Mouse (Mus musculus) hematopoietic stem cell, adult 5-6 weeks (primary cell): ENCODE data around the gene Tcaf3. TPM values are rescaled to one million over a fixed set of nuclear protein-coding genes. Genes with fewer than 3 reads are reported as not detected.

ENCODE experiments used
- ATAC-seq, 2 experiments: fragments of 125-278 bp in 1 of 2; replicated peaks in 1 of 2; 2 replicates each; pipeline ENCODE4 v1.8.0; 2016 to 2017; ENCODE audit warnings: inconsistent platforms in 2 of 2, mild to moderate bottlenecking in 2 of 2, moderate number of reproducible peaks in 2 of 2, low read depth in 1 of 2, moderate TSS enrichment in 1 of 2; ENCODE audit not compliant: low FRiP score in 2 of 2, poor library complexity in 2 of 2, severe bottlenecking in 2 of 2, insufficient read depth in 1 of 2, low TSS enrichment in 1 of 2
- total RNA-seq: library from RNA; stranded (forward); fragments of 172-1452, 232-1000 nt; gene quantifications from 2 replicates; pipeline ENCODE4 v1.2.3, GENCODE M21; 2017

Tcaf3 gene
- total RNA-seq, 1 experiment from 2014 or later: not detected

DNA sequence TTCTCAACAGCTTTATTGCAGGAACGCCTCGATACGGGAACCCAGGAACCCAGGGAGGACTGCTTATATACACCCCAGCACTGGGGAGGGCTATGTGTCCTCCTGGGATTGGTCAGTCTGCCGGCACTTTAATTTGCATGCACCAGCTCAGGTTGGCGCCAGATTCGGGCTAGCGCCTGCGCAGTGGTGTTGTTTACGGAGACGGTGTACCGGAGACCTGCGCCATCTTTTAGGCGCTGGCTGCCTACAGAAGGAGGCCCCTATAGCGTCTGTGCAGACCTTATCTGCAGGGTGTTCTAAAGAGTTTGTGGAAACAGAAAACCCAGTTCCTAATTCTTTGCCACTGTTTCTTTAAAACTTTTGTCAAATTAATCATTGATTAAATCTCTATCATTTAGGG is 38.9 kb downstream of the Tcaf3 start:
- no peak for ATAC-seq

DNA sequence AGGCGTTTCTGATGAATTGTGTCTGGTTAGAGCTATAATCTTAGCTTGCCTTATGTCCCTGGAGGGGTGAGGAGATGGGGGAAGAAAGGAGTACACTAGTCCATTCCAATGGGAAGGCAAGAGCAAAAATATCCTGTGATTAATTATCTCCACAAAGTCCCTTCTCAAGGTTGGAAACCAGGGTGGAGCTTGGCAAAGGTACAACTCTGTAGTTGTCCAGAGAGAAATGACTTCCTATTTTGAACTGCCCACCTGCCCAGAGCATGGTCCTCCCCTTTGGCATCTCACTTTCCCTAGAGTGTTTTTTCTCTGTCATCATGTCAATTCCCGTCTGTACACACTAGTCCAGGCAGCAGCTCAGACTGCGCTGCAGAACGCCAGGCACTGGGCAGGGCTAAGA is 50.0 kb downstream of the Tcaf3 start, which contains the start of gene Olfr455:
Olfr455 (minus strand) TSS at position 127 of the 400 bp plus-strand sequence.
- ATAC-seq: no peak

DNA sequence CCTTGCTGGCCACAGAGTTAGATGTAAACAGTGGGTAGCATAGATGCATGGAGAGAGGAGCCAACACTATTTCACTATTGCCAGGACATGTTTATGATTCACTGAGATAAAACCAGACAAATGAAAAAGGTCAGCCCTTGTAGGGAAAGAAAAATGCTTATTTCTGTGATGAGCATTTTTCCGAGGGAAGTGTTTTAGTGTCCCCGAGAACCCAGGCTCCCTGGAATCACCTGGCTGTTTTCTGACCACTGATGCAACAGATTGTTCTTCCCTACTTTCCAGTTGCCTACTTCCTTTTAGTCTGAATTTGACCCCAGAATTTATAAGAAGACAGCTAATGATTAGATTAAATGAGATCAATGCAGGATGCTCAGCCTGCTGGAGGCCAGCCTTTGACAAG is 51.3 kb downstream of the Tcaf3 start:
- ATAC-seq: no peak

DNA sequence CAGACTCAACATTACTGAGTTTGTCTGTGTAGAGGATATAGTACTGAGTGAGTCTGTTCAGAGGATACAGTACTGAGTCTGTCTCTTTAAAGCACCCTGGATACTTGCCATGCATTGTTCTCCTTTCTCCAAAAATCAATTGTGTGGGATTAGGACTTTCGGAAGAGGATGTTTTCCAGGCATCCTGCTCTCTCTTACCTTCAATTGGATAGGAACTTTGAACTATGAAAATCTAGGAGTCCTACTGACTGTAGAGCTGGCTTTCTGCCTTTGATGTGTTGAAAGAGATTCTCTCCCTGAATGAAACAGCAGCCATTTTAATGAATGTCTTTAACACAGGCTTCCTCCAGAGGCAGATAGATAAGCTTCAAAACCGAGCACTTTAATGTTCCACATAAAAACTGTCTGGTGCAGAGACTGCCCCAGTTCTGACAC is 52.0 kb downstream of the Tcaf3 start:
- ATAC-seq: no peak

- no peak for ATAC-seq
These were observed 52.6 kb downstream of the Tcaf3 start for GRCm38 (mm10) chr6:42544846-42545245.

DNA sequence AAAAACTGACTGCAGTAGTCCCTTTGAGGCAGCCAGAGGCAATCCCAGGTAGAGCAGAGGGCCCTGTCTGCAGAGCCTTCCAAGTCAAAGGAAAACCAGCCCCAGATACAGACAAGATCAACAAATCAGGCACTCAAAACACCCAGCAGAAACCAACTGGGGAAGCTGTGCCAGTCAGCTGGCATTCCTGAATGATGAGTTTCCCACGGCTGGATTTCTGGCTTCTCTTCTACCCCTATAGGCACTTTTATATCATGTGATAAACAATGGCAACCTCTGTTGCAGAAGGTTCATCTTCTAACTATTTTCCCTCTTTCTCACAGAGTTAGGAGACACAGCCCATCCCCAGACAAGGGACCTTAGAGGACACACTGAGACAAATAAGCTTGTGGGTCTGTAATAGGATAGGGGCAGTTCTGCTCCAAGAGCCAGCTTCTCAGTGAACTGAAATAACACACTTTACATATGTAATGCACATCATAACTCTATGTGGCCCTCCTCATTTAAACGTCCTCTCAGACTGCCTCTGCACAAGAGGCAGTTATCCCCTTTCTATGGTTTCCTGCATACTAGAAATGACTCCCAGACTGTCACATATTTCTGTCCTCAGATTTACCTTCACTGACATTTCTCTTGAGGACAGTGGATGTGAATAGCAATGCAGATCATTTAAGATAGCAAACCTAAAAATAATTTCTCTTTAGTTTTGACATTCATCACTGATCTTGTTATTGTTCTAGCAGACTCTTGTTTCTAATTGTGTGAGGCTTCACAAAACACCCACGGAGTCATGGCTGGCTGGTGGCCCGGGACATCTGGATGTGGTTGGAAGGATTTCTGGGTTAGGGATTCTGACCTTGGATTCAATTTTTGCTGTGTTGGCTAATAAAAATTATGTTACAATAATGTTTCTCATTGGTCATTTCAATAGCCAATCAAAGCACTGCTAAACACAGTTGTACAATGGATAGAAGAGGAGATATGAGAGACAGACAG is 55.2 kb downstream of the Tcaf3 start:
- ATAC-seq: no peak

DNA sequence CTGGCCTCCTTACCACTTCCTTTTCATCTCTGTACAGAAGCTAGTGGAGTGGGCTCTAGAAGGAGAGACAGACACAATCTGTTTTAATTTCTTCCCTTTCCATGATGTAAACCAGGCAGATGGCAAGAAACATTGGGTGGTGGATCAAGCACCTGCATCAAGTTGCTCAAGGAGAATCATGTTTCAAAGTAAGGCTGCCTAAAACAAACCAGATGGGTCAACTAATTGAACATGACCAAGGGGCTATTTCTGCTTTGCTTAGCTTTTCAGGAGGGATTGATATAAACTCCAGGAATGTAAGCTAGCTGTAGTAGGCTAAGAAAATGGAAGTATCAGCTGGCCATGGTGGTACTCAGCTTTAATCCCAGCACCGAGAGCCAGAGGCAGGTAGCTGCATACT is 56.8 kb downstream of the Tcaf3 start:
- ATAC-seq: no peak

GRCm38 (mm10) chr6:42539711-42540110 is 57.8 kb downstream of the Tcaf3 start:
- no peak for ATAC-seq

Other genes starting within 250 kb of the Tcaf3 start
- gene Zyx, start 248.1 kb downstream of the Tcaf3 start, total RNA-seq: 71.2 and 71.8 TPM in 2 replicates
- gene Epha1, start 224.4 kb downstream of the Tcaf3 start, total RNA-seq: 0.56 and 0.84 TPM in 2 replicates
- not detected in 2 replicates for gene Tas2r143, start 197.5 kb downstream of the Tcaf3 start, total RNA-seq
- gene Tas2r135, start 192.3 kb downstream of the Tcaf3 start, total RNA-seq: not detected in 2 replicates
- not detected in 2 replicates for gene Tas2r126, start 163.2 kb downstream of the Tcaf3 start, total RNA-seq
- gene Olfr458, start 132.5 kb downstream of the Tcaf3 start, total RNA-seq: not detected in 2 replicates
- gene Olfr457, start 121.4 kb downstream of the Tcaf3 start, total RNA-seq: not detected in 2 replicates
- gene Olfr456, start 110.5 kb downstream of the Tcaf3 start, total RNA-seq: not detected in 2 replicates
- gene Olfr455, start 50.1 kb downstream of the Tcaf3 start, total RNA-seq: not detected in 2 replicates
- gene Tcaf2, start 47.6 kb upstream of the Tcaf3 start, total RNA-seq: 0.20 and 1.3 TPM in 2 replicates
- gene Tcaf1, start 112.4 kb upstream of the Tcaf3 start, total RNA-seq: 3.0 and 12.7 TPM in 2 replicates
- not detected in 2 replicates for gene Olfr453, start 141.7 kb upstream of the Tcaf3 start, total RNA-seq
- not detected in 2 replicates for gene Olfr38, start 158.7 kb upstream of the Tcaf3 start, total RNA-seq
- not detected in 2 replicates for gene Olfr452, start 187.4 kb upstream of the Tcaf3 start, total RNA-seq
- not detected in 2 replicates for gene Olfr450, start 214.2 kb upstream of the Tcaf3 start, total RNA-seq
- gene Olfr449, start 236.7 kb upstream of the Tcaf3 start, total RNA-seq: not detected in 2 replicates